Mouse (Mus musculus) forebrain, embryonic 10.5 days (tissue): ENCODE results near the gene Pdilt. TPM values are rescaled to one million over a fixed set of nuclear protein-coding genes. Genes with fewer than 3 reads are reported as not detected.

Experiments
- DNase-seq: peaks from one replicate; pipeline ENCODE4 v3.0.0-alpha.2; 2017; ENCODE audit warnings: low spot score; ENCODE audit errors: extremely low spot score
- H3K27ac ChIP-seq: fragments of 300-500 bp; sonication (generic); 2 replicates; pipeline ENCODE4 v1.5.1; 2016; ENCODE audit warnings: mild to moderate bottlenecking
- H3K27me3 ChIP-seq: fragments of 300-500 bp; sonication (generic); 2 replicates; pipeline ENCODE4 v1.6.1; 2016; ENCODE audit warnings: mild to moderate bottlenecking; ENCODE audit not compliant: poor library complexity, severe bottlenecking
- H3K36me3 ChIP-seq: fragments of 300-500 bp; sonication (generic); replicated peaks from 2 replicates; pipeline ENCODE4 v1.6.1; 2016; ENCODE audit warnings: mild to moderate bottlenecking, moderate library complexity
- H3K4me1 ChIP-seq: fragments of 300-500 bp; sonication (generic); 2 replicates; pipeline ENCODE4 v1.6.1; 2016
- H3K4me3 ChIP-seq: fragments of 300-500 bp; sonication (generic); 2 replicates; pipeline ENCODE4 v1.5.1; 2016; ENCODE audit warnings: mild to moderate bottlenecking, moderate library complexity
- H3K9me3 ChIP-seq: fragments of 300-500 bp; sonication (generic); 2 replicates; pipeline ENCODE4 v1.6.1; 2016; ENCODE audit warnings: mild to moderate bottlenecking, moderate library complexity
- WGBS: fragments of 180-500 bp; shearing (Covaris S2); methylation state at CpG from one replicate; pipeline ENCODE4 v1.1.7; 2016; 5-methylcytosine and 5-hydroxymethylcytosine counted together
- polyA plus RNA-seq: library from polyadenylated mRNA; unstranded; fragments of >200 nt; fragmentation: Nextera tagmentation; extraction: Ambion mirVana; gene quantifications from 2 replicates; pipeline ENCODE4 v1.2.1, GENCODE M21; 2016

The Pdilt gene
- polyA plus RNA-seq, 1 experiment from 2014 or later: not detected

GRCm38 (mm10) chr7:119484154-119484553 lies 39.1 kb downstream of the Pdilt start:
- WGBS: 92% methylated on average over 4 of the region's 4 CpGs

GRCm38 (mm10) chr7:119479256-119479655 lies 44.0 kb downstream of the Pdilt start, which contains the start of gene Umod:
Gene Umod (minus strand): TSS chr7:119479282.
- no peak for DNase-seq
- H3K9me3 ChIP-seq: no peaks in the 10 kb centered on the region
- H3K36me3 ChIP-seq: no peaks in the 10 kb centered on the region
- no peak within 1 kb of the TSS for H3K27ac ChIP-seq
- H3K4me3 ChIP-seq: no peak within 1 kb of the TSS
- no peaks in the 10 kb centered on the region for H3K27me3 ChIP-seq
- H3K4me1 ChIP-seq: no peaks in the 10 kb centered on the region

More at GRCm38 (mm10) chr7:119484154-119484553, 39.1 kb downstream of the Pdilt start:
- no peaks in the 10 kb centered on the region for H3K27me3 ChIP-seq
- no peak overlapping the region for H3K27ac ChIP-seq
- DNase-seq: no peak
- no peaks in the 10 kb centered on the region for H3K9me3 ChIP-seq
- H3K36me3 ChIP-seq: no peaks in the 10 kb centered on the region
- H3K4me1 ChIP-seq: no peaks in the 10 kb centered on the region
- H3K4me3 ChIP-seq: no peak overlapping the region

GRCm38 (mm10) chr7:119476500-119477389 lies 46.5 kb downstream of the Pdilt start:
- Histone ChIP-seq H3K36me3 (no peaks in the 10 kb centered on the region), H3K4me3 (no peak overlapping the region), H3K27me3 (no peaks in the 10 kb centered on the region), H3K27ac (no peak overlapping the region), H3K9me3 (no peaks in the 10 kb centered on the region), H3K4me1 (no peaks in the 10 kb centered on the region)
- no peak for DNase-seq
- whole genome bisulfite sequencing: 81% methylated on average over 33 of the region's 33 CpGs

GRCm38 (mm10) chr7:119459185-119459584 lies 64.1 kb downstream of the Pdilt start, which contains the start of gene Gp2:
Gene Gp2 (minus strand): TSS chr7:119459285.
- no peaks in the 10 kb centered on the region for H3K36me3 ChIP-seq
- no peak for DNase-seq
- no peaks in the 10 kb centered on the region for H3K27me3 ChIP-seq
- H3K27ac ChIP-seq: no peak within 1 kb of the TSS
- peaks cover 15% of the 10 kb centered on the region for H3K4me1 ChIP-seq
- H3K9me3 ChIP-seq: no peaks in the 10 kb centered on the region
- WGBS: 92% methylated on average over 6 of the region's 6 CpGs
- no peak within 1 kb of the TSS for H3K4me3 ChIP-seq

- WGBS: 86% methylated on average over 7 of the region's 7 CpGs
- no peak for DNase-seq
Observed at GRCm38 (mm10) chr7:119454192-119454591, 69.1 kb downstream of the Pdilt start.

GRCm38 (mm10) chr7:119443849-119444248 lies 79.4 kb downstream of the Pdilt start:
- WGBS: 75% methylated on average over 4 of the region's 4 CpGs
- H3K27me3 ChIP-seq: no peaks in the 10 kb centered on the region
- H3K27ac ChIP-seq: no peak overlapping the region
- DNase-seq: no peak
- H3K36me3 ChIP-seq: no peaks in the 10 kb centered on the region
- H3K4me3 ChIP-seq: no peak overlapping the region
- H3K9me3 ChIP-seq: no peaks in the 10 kb centered on the region
- no peaks in the 10 kb centered on the region for H3K4me1 ChIP-seq

More at GRCm38 (mm10) chr7:119454192-119454591, 69.1 kb downstream of the Pdilt start:
- no peak overlapping the region for H3K4me3 ChIP-seq
- H3K9me3 ChIP-seq: no peaks in the 10 kb centered on the region
- no peaks in the 10 kb centered on the region for H3K27me3 ChIP-seq
- H3K4me1 ChIP-seq: peaks cover 10% of the 10 kb centered on the region
- H3K36me3 ChIP-seq: no peaks in the 10 kb centered on the region
- H3K27ac ChIP-seq: no peak overlapping the region

GRCm38 (mm10) chr7:119441938-119442337 lies 81.4 kb downstream of the Pdilt start:
- DNase-seq: no peak
- Histone ChIP-seq H3K9me3 (no peaks in the 10 kb centered on the region), H3K4me1 (no peaks in the 10 kb centered on the region), H3K27me3 (no peaks in the 10 kb centered on the region), H3K27ac (no peak overlapping the region), H3K36me3 (no peaks in the 10 kb centered on the region), H3K4me3 (no peak overlapping the region)
- 73% methylated on average over 1 of the region's 1 CpGs for WGBS

Other genes with a start within 250 kb of the Pdilt start
- not detected in 2 replicates for gene Gp2, start 64.2 kb downstream of the Pdilt start, polyA plus RNA-seq
- gene Umod, start 44.2 kb downstream of the Pdilt start, polyA plus RNA-seq: not detected in 2 replicates
- not detected in 2 replicates for gene Acsm5, start 4.0 kb downstream of the Pdilt start, polyA plus RNA-seq
- not detected in 2 replicates for gene Acsm2, start 30.9 kb upstream of the Pdilt start, polyA plus RNA-seq
- not detected in 2 replicates for gene Acsm1, start 83.5 kb upstream of the Pdilt start, polyA plus RNA-seq
- 0.14 and 0.19 TPM in 2 replicates for gene Acsm4, start 166.5 kb upstream of the Pdilt start, polyA plus RNA-seq
- 101 and 108 TPM in 2 replicates for gene Thumpd1, start 197.3 kb upstream of the Pdilt start, polyA plus RNA-seq
- 0.10 and 0.15 TPM in 2 replicates for gene Acsm3, start 237.4 kb upstream of the Pdilt start, polyA plus RNA-seq